ENCODE assay signal across 24 mouse cellular contexts in the genomic region with DNA sequence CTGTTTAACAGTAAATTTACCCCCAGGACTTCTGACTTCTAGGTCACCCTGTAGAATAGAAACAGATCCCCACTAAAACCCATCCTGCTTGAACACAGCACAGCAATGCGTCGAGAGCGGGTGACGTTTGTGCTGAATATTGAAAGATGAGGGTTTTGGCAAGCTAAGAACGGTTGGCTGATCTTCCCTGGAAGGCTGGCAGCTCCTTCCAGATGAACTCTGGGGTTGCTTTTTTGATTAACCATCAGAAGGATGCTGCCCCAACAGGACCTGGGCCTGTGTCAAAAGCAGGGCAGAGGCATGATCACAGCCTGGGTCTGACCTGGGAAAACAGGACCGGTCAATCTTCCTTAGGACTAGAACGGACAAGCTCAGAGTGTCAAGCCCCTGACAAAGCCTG. TPM values are rescaled to one million over a fixed set of nuclear protein-coding genes. Genes with fewer than 3 reads are reported as not detected.
DNase-seq lines count a peak whose midpoint lies in the region; TF ChIP-seq lines count a peak whose summit lies in the region.
"Had no signal": no experiment of that assay in that cellular context is flagged by ENCODE, and none has a peak within 500 bp of the region (broad histone marks: within the 10 kb centered on the region; RNA-seq: fewer than 3 reads in every experiment).

No protein-coding gene starts in this region.

- TF ChIP-seq POLR2A in testis, adult 2 months (IDR thresholded peaks at IDR 0.05; ENCODE audit: control insufficient read depth, low read depth, low read length), result no peak

- H3K27me3 ChIP-seq in testis, adult 2 months (ENCODE audit: control insufficient read depth, insufficient read depth, low read length), result peaks cover 3% of the 10 kb centered on the region; the same call in 1 of the 2 replicates
- peaks cover 82% of the 10 kb centered on the region for H3K27me3 ChIP-seq in limb, embryonic 10.5 days (ENCODE audit: low read depth, poor library complexity, severe bottlenecking)
- H3K27me3 ChIP-seq: Patski had no signal

- TF ChIP-seq CTCF in gastrocnemius, adult 2 months (IDR thresholded peaks at IDR 0.05), result no peak
- TF ChIP-seq CTCF in testis, adult 2 months (IDR thresholded peaks at IDR 0.05; ENCODE audit: control insufficient read depth, insufficient read depth, insufficient replicate concordance, low read depth, low read length), result no peak

- peaks cover 12% of the 10 kb centered on the region for H3K4me1 ChIP-seq in testis, adult 2 months (ENCODE audit: control insufficient read depth, insufficient read depth, low read length)
- H3K4me1 ChIP-seq in brown adipose tissue, adult 24 weeks (ENCODE audit: control insufficient read depth, insufficient read depth, insufficient read length, low read length), result peaks cover 18% of the 10 kb centered on the region
- peaks cover 71% of the 10 kb centered on the region for H3K4me1 ChIP-seq in limb, embryonic 10.5 days

- H3K9me3 ChIP-seq in limb, embryonic 10.5 days (replicated peaks), result no peaks in the 10 kb centered on the region
- H3K9me3 ChIP-seq: embryonic facial prominence, embryonic 13.5 days; embryonic facial prominence, embryonic 15.5 days; forebrain, embryonic 10.5 days; forebrain, embryonic 12.5 days; G1E had no signal

- H3K36me3 ChIP-seq in testis, adult 2 months (ENCODE audit: control insufficient read depth, insufficient read depth, low read length), result no peaks in the 10 kb centered on the region
- H3K36me3 ChIP-seq in limb, embryonic 10.5 days, result no peaks in the 10 kb centered on the region
- H3K36me3 ChIP-seq: embryonic facial prominence, embryonic 13.5 days; embryonic facial prominence, embryonic 15.5 days; forebrain, embryonic 10.5 days; forebrain, embryonic 12.5 days had no signal

- peak; percentile 51 to 58 for DNase-seq in cerebellum, postnatal 10 days
- no peak for DNase-seq in cerebellum, postnatal 4 days (ENCODE audit: low spot score in 2 of 2)
- no peak for DNase-seq in gastrocnemius, adult 2 months
- DNase-seq in gastrocnemius, adult 18-20 months (ENCODE audit: low spot score), result no peak
- DNase-seq in testis, postnatal 14 days (ENCODE audit: low spot score), result no peak
- DNase-seq in limb, embryonic 10.5 days (ENCODE audit: low spot score), result no peak
- DNase-seq: adrenal gland, adult 8-10 months; adrenal gland, postnatal 14 days; adrenal gland, postnatal 36 days; B cell, adult 2 months; cerebellum, adult 11 months; cerebellum, adult 2 months; cerebellum, adult 9-10 months; cerebellum, postnatal 36 days; embryo, embryonic 11 days had no signal

- intact Hi-C loops in gastrocnemius, adult 2 months (cut with DNase I), result no loop called here

- WGBS in limb, embryonic 10.5 days, result 39% methylated on average over 7 of the region's 7 CpGs

- no peak overlapping the region for H3K4me3 ChIP-seq in gastrocnemius, adult 2 months
- H3K4me3 ChIP-seq in testis, adult 2 months (ENCODE audit: control insufficient read depth, low read depth, low read length), result peak overlapping the region; percentile 22
- H3K4me3 ChIP-seq in brown adipose tissue, adult 24 weeks (ENCODE audit: insufficient read depth, low read depth, low read length), result no peak overlapping the region
- no peak overlapping the region for H3K4me3 ChIP-seq in limb, embryonic 10.5 days
- H3K4me3 ChIP-seq: embryonic facial prominence, embryonic 13.5 days; embryonic facial prominence, embryonic 15.5 days; erythroblast, embryonic 14.5 days; forebrain, embryonic 10.5 days; forebrain, embryonic 12.5 days had no signal

- peak overlapping the region; percentile 40 for H3K27ac ChIP-seq in gastrocnemius, adult 2 months
- no peak overlapping the region for H3K27ac ChIP-seq in testis, adult 2 months (ENCODE audit: control insufficient read depth, insufficient read depth, low read depth, low read length)
- peak overlapping the region; percentile 68 for H3K27ac ChIP-seq in brown adipose tissue, adult 24 weeks (replicated peaks; ENCODE audit: low read depth, low read length)
- H3K27ac ChIP-seq in limb, embryonic 10.5 days, result no peak overlapping the region
- H3K27ac ChIP-seq: embryonic facial prominence, embryonic 13.5 days; embryonic facial prominence, embryonic 15.5 days; forebrain, embryonic 10.5 days; forebrain, embryonic 12.5 days had no signal

RNA-seq across cellular contexts. Expression of gene Cd247, which starts 53.7 kb away (rescaled TPM):
- under 1 TPM; 0.17 to 0.38 TPM for total RNA-seq in gastrocnemius, adult 2 months (2021)
- under 1 TPM; 0.23 to 0.26 TPM for total RNA-seq in gastrocnemius, adult 18-20 months (2021)
- 16.6 and 17.2 TPM in 2 replicates for polyA plus RNA-seq in testis, adult 2 months (2012; rRNA removed)
- 1.3 and 3.3 TPM in 2 replicates for polyA plus RNA-seq in brown adipose tissue, adult 24 weeks (2012; ENCODE audit: insufficient read depth, insufficient read length, missing spikeins)
- 1.0 and 1.1 TPM in 2 replicates for polyA plus RNA-seq in limb, embryonic 10.5 days (2016; fragmentation: Nextera tagmentation; extraction: Ambion mirVana)

Comparison
In these comparisons a context has a peak if more than half of its experiments do, and no peak if none do; other contexts are left out.
1. DNase-seq: peak in cerebellum, postnatal 10 days (2 of 2); none in cerebellum, postnatal 4 days (0 of 2), gastrocnemius, adult 2 months (single experiment), gastrocnemius, adult 18-20 months (single experiment), testis, postnatal 14 days (single experiment) and limb, embryonic 10.5 days (single experiment).
2. H3K27ac ChIP-seq: peak in gastrocnemius, adult 2 months (single experiment) and brown adipose tissue, adult 24 weeks (single experiment); none in testis, adult 2 months (single experiment) and limb, embryonic 10.5 days (single experiment).